Mouse (Mus musculus): ENCODE data around the gene Mpp5. TPM values are rescaled to one million over a fixed set of nuclear protein-coding genes. Genes with fewer than 3 reads are reported as not detected.

The Mpp5 gene
- polyA plus RNA-seq, 1 experiment, result 1.6 TPM

DNA sequence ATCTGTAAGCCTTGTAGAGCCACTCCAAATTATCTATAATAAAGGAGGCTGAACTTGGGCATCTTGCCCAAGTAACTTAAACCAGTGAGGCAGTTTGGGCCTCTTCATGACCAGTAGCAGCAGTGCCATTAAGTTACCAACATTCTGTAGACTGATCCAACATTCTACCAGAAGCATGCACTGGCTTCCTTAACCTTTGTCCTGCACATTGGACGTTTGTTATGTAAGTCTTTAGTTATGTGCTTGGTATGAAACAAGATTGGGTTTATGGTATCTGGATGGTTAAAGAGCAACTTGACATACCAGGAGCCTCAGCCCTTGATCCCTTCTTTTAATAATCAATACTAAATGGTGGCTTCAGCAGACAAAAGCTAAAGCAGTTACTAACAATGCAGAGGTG, 141.4 kb downstream of the Mpp5 start:
- peaks cover 48% of the 10 kb centered on the region for H3K4me1 ChIP-seq
- H3K4me3 ChIP-seq (replicated peaks), result no peak overlapping the region
- TF ChIP-seq FLI1 (IDR thresholded peaks at IDR 0.05; ENCODE audit: low read length) (no peak), GATA1 (IDR thresholded peaks at IDR 0.05; ENCODE audit: borderline replicate concordance, low read length) (no peak)
- H3K9me3 ChIP-seq, result peaks cover 11% of the 10 kb centered on the region
- peaks cover 63% of the 10 kb centered on the region for H3K36me3 ChIP-seq (replicated peaks; ENCODE audit: low read length)
- H3K27me3 ChIP-seq (replicated peaks), result no peaks in the 10 kb centered on the region

Other genes starting within 250 kb of the Mpp5 start
- gene Fam71d, start 57.4 kb upstream of the Mpp5 start, polyA plus RNA-seq (2012; ENCODE audit: insufficient read depth, low replicate concordance), result not detected in 2 replicates
- 0.60 and 8.3 TPM in 2 replicates for gene Atp6v1d, start 112.7 kb downstream of the Mpp5 start, polyA plus RNA-seq (2012; ENCODE audit: insufficient read depth, low replicate concordance)
- 0.48 and 13.8 TPM in 2 replicates for gene Eif2s1, start 112.9 kb downstream of the Mpp5 start, polyA plus RNA-seq (2012; ENCODE audit: insufficient read depth, low replicate concordance)
- 0.67 TPM in 1 of 2 replicates, not detected in the other for gene Plek2, start 158.1 kb downstream of the Mpp5 start, polyA plus RNA-seq (2012; ENCODE audit: insufficient read depth, low replicate concordance)

Data from megakaryocyte, embryonic 14.5 days (primary cell).